Mouse (Mus musculus) ovary, adult 18-20 months (tissue): ENCODE data around the gene Slc25a12.

ENCODE experiments used
- DNase-seq: peaks from one replicate; pipeline ENCODE4 v3.0.0; 2022; ENCODE audit warnings: low spot score, mixed read lengths

Gene Slc25a12

DNA sequence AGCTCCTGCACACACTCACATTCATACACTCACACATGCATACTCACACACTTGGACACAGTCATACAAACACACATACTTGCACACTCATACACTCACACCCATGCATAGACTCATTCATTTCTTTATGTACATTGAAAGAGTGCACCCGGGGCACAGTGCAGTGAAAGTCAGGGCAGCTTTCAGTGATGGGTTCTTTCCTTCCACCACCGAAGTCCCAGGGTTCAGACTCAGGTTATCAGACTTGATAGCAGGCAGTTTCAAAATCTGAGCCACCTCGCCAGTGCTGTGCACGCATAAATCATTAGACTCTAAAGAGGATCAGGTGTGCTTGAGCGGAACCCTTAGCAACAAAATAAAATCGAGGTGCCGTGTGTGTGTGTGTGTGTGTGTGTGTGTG lies 17.4 kb downstream of the Slc25a12 start:
- DNase-seq = no peak

- DNase-seq = no peak
Measured at GRCm38 (mm10) chr2:71349511-71349910, 18.0 kb downstream of the Slc25a12 start.

DNA sequence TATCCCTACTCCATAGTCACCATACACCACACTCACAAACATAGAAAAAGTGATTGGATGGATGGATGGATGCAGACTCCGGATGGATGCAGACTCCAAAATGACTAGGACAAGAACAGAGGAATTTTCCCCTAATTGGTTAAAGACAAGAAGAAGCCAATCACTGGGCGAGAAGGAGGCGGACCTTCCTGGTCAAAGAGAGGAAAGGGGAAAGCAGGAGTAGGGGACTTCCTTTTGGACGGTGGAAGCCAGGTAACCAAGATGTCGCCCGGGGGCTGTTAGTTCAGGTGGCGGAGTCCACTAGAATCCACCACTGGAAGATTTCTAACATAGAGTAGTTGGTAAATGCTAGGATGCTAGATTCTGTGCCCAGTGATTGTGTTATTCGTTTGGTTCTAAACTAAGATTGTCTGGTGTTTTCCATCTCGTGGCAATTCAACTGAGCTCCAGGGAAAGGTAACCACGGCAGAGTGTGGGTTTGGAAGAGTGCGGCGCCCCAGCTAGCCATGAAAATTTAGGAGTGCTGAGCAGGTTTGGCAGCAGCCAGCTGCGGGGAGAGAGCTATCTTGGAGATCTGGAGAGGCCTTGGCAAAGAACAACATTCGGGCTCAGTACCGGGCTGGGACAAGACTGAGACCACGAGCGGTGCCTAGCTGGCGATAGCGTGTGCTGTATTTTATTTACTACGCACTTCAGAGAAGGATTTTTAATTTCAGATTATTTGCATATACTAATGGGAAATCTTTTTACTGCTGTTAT lies 19.6 kb downstream of the Slc25a12 start:
- peak; percentile 47 for DNase-seq

DNA sequence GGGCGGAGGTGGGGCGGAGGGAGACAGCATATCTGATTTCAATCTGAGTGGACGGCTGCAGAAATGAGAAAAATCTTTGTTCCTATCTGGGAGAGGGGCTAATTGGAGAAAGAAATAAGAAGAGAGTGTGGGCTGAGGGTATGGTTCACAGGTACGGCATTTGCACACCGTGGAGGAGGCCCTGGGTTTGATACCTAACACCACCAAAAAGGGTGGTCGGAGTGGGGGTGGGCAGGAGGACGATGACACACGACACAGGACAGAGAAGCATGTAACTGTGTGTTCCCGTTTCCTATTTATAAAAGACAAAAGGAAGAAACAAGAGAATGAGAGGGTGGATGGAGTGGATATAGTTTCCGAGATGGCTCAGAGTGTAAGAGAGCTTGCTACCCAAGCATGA lies 20.4 kb downstream of the Slc25a12 start:
- DNase-seq = no peak

DNA sequence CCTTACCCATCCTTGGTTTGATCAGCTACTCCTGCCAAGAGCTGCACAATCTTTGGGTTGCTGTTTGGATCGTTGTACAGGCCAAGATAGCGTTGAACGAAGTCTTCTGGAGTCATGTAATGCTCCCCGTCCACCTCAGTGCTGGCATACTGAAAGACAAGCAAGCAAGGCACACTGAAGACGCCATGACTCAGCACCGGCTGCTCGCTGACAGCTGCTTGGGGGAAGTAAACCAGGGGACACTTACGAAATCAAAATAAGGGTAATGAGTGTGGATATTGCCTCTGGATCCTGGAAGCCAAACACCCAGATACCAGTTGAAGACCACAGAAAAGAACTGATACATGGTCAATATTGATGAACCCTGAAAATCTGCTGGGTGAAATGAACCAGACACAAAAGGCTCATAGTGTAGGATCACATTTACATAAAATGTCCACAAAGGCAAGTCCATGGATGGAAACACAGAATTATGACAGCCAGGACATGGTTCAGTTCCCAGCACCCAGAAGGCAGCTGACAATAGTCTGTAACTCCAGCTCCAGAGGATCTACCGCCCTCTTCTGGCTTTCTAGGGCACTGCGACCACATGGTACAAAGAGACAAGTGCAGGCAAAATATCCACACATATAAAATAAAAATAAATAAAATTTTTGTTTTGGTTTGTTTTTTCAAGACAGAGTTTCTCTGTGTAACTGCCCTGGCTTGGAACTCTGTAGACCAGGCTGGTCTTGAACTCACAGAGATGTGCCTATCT lies 23.5 kb downstream of the Slc25a12 start:
- DNase-seq = no peak

- no peak for DNase-seq
Measured at GRCm38 (mm10) chr2:71340126-71340525, 27.4 kb downstream of the Slc25a12 start.

- DNase-seq = no peak
Measured at GRCm38 (mm10) chr2:71338145-71338796, 29.3 kb downstream of the Slc25a12 start.

GRCm38 (mm10) chr2:71336631-71337030 lies 30.9 kb downstream of the Slc25a12 start:
- DNase-seq = no peak

DNA sequence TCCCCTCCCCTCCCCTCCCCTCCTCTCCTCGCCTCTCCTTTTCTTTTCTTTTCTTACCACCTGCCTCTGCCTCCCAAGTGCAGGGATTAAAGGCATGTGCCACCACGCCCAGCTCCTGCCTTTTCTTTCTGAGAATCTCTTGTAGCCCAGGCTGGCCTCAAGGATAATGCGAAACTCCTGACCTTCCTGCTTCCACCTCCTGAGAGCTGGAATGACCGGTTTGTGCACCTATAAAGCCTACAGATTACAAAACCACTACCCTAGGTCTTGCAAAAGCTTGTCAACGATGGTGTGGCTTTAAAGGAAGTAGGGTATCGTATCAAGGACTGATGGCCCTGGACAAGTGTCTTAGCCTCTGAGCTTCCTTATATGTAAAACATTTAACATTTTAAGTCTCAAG lies 31.3 kb downstream of the Slc25a12 start:
- DNase-seq = no peak

DNA sequence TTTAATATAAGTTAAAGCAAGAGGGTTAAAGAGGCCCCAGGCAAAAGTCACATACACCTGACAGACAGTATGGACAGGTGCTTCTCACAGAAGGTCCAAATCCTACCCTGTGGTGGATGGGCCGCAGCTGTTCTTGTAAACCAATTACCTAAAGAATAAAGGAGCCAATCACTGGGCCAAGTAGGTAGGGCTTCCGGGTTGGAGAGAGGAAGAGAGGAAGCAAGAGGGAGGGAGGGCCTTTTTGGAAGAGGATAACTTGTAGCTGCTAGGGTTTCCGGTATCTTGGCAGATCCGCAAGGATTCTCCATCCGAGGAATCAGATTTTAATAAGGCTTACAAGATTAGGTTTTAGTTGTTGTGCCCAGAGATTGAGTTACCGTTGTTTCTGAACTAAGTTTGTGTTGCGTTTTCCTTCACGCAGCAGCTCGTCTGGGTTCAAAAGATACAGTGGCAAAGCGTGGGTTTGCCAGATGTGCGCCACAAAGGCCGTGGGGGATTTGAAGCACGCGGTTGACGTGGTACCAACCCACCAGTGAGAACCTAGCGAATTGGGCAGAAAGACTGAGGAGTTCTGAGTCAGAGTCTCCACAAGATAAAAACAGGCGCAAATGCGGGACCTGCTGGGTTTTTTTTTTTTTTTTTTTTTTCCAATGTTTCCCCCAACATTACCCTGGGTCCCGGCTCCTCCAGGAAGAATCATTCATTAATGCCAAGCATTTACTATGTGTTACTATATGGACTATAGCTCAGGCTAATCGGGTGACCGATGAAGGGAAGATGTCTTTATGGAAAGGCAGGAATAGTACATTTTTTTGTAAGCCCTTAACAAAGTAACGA lies 33.3 kb downstream of the Slc25a12 start:
- DNase-seq = no peak

- DNase-seq = no peak
Measured at GRCm38 (mm10) chr2:71329761-71330160, 37.8 kb downstream of the Slc25a12 start.

- DNase-seq = no peak
Measured at GRCm38 (mm10) chr2:71328391-71329160, 39.0 kb downstream of the Slc25a12 start.

- DNase-seq = no peak
Measured at GRCm38 (mm10) chr2:71327715-71328114, 39.8 kb downstream of the Slc25a12 start.

DNA sequence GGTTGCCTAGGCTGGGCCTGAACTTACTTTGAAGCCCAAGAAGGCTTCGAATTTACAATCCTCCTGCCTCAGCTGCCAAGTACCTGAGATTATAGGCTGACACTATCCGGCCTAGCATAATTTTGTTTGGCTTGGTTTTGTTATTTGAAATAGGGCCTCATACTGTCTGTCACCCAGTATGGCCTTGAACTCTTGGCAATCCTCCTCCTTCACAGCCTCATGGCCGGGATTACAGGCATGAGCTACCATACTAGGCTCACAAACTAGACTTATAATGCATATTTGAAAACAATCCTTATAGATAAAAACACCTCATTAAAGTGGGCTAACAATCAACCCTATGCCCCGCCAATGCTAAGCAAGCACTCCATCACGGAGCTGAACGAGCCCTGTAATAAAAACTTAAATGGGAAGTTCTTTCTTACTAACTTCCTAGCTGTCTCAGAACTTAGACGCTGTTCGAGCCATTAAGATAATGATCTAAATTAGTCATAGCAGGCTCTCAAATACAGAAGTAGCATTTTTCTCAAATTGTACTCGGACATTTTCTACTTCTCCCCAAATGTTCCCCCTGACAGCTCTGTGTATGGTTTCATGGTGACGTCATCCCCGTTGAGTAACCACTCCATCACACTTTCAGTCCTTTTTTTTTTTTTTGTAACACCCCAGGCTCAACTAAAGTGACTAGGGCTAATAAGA lies 40.6 kb downstream of the Slc25a12 start:
- no peak for DNase-seq

GRCm38 (mm10) chr2:71323886-71324285 lies 43.7 kb downstream of the Slc25a12 start:
- no peak for DNase-seq

DNA sequence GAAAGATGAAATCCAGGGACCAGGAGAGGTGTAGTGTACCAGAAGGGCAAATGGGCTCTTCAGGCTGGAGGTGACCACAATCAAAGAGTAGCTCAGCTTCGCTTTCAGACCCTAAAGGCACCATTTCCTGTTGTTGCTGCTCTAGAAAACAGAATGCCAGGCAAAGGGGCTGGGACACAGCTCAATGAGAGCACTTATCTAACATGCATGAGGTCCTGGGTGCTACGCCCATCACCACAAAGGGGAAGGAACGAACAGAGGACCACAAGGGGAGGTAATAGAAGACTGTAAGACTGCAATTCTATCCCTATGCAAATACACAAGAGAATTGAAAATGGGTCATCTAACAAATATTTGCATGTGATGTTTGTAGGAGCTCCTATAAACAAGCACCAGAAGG lies 46.1 kb downstream of the Slc25a12 start:
- no peak for DNase-seq

- DNase-seq = no peak
Measured at GRCm38 (mm10) chr2:71316116-71316789, 51.3 kb downstream of the Slc25a12 start.

DNA sequence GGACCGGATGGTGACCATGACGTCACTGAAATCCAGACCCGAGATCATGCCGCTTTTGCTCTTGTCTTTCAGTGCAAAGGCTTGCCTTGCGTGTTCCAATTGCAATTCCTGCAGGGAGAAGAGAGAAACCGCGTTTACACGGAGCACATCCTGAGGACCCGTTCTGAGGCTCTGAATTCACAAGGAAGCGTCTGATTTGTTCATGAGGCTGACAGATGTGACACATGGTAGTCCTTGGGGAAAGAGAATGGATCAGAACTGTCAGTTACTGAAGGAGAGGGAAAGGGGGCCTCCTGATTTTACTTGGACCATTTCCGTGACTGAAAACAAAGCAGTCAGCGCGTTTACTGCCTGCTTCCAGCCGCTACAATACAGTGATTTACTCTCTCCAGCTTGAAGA lies 52.5 kb downstream of the Slc25a12 start:
- no peak for DNase-seq

GRCm38 (mm10) chr2:71314080-71314479 lies 53.5 kb downstream of the Slc25a12 start:
- no peak for DNase-seq

GRCm38 (mm10) chr2:71312067-71312466 lies 55.5 kb downstream of the Slc25a12 start:
- no peak for DNase-seq
